Mouse (Mus musculus): ENCODE results near the gene Gm5269.
A peak's percentile ranks its signal among the peaks of the same experiment; 100 is the strongest.

The Gm5269 gene

DNA sequence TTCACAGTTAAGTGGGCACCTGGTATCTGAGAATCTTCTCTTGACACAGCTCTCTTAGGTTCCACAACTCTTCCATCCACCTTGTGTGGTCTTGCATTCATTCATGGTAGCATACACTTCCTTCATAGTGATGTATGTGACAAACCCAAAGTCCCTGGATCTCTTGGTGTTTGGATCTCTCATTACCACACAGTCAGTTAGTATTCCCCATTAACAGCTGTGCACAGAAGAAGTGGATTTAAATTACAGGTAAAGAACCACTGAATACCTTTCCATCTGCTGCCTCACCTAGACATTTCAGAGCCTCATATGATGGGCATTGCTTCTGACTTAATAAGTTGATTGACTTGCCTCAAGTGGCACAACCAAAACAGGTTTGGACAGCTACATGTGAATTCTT lies at the start of gene Gm5269:
Gene Gm5269 (minus strand): TSS at position 101 of the 400 bp plus-strand sequence.
- no peak for DNase-seq (ENCODE audit: extremely low read depth, low read depth)

DNA sequence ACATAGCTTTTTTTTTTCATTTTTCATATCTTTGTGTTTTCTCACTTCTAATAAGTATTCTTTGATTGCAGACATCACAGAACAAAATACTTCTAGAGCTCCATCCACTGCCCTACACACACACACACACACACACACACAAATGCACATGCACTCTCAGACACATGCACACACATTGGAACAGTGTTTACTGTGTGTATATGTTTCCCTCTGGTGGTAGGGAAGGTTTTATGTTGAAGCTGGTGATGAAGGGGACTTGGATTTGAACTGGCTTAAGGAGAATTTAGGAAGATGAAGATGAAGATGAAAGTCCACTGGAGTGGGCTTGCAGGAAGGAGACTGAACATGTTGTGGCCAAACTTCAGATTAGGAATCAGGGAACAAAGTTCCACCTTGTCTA lies 41.1 kb upstream of the Gm5269 start:
- DNase-seq (ENCODE audit: extremely low read depth, low read depth), result no peak

DNA sequence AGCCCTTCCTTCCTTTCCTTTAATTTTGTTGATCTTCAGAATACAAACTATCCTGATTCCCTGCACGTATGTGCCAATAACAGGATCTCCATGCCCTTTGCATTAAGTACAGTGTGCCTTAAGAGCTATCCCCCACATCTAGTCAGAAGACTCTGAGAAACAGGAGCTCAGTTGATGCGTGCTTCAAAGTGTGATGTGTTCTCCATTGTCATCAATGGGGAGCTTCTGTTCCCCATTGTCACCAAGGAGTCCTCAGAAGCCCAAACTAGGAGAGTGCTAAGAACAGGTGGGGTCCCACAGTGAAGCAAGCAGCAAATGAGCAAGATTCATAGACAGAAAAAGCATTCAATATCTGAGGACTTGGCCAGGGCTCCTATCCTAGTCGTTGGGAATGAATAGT lies 36.8 kb upstream of the Gm5269 start:
- no peak for DNase-seq (ENCODE audit: extremely low read depth, low read depth)

DNA sequence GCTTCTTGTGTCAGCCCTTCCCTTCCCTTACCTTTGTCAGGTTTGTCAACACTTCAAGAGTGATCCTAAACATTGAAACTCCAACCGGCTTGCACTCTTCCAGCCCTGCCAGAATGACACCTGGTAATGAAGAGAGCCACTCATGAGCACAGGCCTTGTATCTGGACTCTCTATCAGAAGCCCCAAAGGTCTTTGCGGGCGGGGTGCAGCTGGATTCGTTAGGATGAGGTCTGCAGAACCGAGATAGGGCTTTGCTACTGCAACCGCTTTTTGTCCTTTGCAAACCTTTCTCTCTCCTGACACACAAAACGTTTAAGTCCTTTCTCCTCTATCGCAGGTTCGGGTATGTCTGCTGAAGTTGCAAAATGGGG lies 36.3 kb upstream of the Gm5269 start, which contains the start of gene Slc40a1:
Gene Slc40a1 (minus strand): TSS at position 131 of the 371 bp plus-strand sequence.
- peak; percentile 89 for DNase-seq (ENCODE audit: extremely low read depth, low read depth)

DNA sequence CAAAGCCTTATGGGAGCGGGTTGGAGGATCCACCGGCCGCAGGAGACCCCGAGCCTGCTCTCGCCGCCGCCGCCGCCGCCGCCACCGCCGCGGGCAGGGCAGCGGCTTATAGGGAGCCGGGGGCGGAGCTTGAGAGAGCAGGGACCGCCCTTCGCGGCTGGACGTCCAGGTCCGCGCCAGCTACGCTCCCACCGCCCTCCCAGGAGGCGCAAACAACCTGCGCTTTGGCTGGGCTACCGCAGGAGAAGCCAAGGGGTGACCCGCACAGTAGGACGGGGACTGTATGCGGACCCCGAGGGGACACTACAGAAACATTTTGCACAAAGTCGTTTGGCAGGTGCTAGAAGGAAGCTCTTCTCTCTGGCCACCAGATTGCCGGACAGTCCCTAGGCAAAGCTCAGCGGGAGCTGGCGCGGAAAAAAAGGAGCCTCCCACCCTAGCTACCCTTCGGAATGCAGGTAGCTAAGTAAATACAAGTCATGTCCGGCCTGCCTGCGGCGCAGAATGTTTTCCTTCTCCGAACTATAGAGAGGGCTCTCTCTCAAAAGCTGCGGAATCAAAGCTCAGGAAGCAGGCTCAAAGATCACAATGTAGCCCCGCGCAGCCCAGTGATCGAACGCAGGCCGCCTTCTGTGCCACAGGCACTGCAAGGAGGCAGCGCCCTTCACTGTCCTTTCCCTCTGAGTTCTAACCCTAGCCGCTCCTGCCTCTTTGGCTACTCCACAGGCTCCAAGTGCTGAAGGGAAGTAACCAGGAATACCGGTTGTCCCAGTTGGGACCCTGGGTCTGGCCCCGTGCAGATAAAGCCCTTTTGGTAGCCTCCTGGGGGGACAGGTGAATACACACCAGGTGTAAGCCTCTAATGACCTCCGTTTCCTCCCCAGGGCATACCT lies 35.7 kb upstream of the Gm5269 start:
- DNase-seq (ENCODE audit: extremely low read depth, low read depth), result peak; percentile 65

DNA sequence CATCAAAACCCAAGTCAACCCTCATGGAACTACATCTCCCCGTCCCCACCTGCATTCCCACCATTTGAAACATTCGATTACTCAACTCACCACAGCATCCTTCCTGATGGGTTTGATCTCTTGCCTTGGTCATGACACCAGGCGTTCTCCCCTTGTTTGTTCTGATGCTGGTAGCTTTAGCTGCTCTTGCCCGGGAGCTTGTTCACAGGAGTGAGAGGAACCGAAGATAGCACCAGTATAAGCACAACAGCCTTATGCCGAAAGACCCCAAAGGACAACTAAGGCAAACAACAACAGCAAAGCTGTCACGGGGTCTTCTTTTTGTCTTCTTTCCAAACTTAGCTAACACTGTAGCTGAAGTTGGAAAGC lies 35.0 kb upstream of the Gm5269 start:
- peak; percentile 39 for DNase-seq (ENCODE audit: extremely low read depth, low read depth)

DNA sequence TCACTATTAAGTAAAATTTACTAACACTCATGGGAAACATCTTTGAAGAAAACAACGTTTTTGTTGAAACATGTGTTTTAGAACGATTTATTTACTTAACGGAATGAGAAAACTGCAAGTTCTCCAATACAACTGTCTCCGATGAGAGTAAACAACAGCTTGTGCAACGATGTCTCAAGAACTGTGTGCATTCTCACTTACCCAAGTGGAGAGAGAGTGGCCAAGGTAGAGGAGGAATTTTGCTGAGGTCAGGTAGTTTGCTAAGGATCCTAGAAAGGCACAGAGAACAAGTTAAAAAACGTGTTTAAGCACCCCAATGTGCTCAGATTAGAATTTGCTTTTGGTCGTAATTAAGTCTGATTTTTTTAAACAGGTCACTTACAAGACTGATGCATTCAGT lies 34.4 kb upstream of the Gm5269 start:
- DNase-seq (ENCODE audit: extremely low read depth, low read depth), result no peak

DNA sequence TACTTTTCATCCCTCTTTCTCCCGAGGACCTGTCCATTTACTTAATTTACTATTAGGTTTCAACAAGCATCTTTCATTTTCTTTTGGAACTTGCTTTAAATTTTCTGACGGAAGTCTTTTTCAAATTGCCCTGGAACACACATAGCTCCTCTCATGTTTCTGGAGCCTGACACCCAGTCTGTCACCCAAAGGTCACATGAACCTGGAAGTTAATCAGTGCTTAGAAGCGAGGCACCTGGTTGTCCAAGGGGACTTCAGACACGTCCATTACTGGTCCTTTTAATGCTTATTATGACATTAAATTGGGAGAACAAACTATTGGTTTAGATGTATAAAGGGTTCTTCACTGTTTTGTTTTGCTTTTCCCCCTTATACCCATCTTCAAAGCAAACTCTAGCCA lies 33.2 kb upstream of the Gm5269 start:
- no peak for DNase-seq (ENCODE audit: extremely low read depth, low read depth)

DNA sequence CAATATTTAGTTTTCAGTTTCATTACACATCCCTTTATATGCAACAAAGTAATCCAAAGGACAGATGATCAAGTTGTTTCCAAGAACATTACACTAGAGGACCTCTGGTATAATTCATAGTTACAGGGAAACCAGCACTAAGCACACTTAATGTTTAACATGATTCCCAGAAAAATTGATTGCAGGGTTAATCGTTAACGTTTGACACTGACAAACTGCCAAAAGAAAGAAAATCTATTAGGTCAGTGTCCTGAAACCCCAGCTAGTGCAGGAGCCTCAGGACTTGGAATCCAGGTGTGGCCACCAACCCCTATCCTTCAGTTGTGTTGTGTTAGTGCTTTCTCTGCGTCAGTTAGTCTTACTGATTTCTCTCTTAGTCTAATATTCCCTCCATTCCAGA lies 30.6 kb upstream of the Gm5269 start:
- DNase-seq (ENCODE audit: extremely low read depth, low read depth), result no peak

DNA sequence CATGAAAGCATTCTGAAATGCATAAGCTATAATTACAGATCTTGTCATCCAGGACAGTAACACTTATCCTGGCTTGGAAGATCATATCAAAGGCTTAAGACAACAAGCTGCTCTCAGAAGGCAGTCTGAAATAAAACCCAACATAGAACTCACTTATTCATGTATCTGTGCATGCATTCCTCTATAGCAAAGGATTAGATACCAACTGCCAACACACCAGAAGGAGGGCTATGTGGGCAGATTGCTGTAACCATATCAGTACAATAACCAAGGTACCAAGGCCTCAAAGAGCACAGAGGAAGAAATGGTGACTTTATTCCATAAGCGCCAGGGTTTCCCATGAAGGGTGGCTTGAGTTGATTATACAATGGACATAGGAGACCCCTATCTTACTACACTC lies 29.7 kb upstream of the Gm5269 start:
- DNase-seq (ENCODE audit: extremely low read depth, low read depth), result no peak

DNA sequence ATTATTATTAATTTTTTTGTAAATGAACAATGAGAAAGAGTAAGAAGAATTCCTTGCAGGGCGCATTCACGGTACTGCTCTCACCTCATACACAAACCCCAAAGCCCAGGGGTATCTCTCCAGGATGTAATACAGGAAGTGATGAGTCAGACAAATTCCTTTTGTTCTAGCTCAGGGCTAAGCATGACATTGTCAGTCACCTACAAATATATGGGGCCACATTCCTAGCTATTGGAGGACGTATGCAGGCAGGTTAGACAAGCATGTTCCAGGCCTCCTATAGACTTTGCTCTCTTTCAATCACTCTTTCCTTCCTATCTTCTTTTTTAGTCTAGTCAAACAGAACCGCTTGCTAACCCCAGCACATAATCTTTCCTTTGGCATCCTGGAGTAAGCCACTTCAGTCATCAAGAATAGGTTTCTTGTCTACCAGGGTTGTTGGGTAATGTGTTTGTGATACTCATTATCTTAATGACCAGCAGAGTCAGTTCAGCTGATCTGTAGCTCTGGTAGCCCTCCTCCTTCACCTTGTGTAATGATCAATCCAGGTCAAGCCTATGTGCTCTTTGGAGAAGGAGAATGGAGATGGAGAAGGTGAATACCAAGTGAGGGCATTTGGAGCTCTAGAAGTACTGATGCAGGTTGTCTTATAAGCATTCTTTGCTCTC lies 27.2 kb upstream of the Gm5269 start:
- no peak for DNase-seq (ENCODE audit: extremely low read depth, low read depth)

DNA sequence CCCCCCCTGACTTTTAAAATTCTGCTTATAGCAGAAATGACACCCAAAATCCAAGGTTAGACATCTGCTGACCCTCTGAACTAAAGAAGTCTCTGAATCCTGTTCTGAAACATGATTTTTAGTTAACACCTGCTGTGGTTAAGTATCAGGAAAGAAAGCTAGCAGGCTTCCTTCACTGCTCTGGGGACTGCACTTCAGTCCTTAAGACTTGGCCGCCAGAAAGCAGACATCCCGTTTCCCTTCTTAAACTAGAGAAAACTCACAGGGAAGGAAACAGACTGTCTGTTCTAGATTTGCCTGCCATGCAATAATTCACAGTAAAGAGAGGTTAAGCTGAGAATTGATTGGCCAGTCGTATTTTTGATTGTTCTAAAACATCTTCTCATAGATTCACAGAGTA lies 26.1 kb upstream of the Gm5269 start:
- no peak for DNase-seq (ENCODE audit: extremely low read depth, low read depth)

DNA sequence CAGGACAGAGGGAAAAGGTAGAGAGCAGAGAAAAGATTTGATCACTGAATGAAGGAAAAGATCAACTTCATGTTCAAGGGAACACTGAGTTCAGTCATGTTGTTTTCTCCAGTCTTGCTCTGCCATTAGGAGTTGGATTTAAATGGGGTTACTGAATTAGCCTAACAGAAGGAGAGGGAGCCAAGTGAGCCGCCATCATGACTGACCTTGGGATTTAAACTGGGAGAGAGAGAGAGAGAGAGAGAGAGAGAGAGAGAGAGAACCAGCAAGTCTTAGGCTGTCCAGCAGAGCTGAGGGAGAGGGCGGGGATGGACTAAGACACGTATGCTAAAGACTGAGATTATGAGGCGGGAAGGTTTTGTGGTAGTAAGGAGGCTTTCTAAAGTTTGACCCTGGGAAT lies 24.2 kb upstream of the Gm5269 start:
- no peak for DNase-seq (ENCODE audit: extremely low read depth, low read depth)

DNA sequence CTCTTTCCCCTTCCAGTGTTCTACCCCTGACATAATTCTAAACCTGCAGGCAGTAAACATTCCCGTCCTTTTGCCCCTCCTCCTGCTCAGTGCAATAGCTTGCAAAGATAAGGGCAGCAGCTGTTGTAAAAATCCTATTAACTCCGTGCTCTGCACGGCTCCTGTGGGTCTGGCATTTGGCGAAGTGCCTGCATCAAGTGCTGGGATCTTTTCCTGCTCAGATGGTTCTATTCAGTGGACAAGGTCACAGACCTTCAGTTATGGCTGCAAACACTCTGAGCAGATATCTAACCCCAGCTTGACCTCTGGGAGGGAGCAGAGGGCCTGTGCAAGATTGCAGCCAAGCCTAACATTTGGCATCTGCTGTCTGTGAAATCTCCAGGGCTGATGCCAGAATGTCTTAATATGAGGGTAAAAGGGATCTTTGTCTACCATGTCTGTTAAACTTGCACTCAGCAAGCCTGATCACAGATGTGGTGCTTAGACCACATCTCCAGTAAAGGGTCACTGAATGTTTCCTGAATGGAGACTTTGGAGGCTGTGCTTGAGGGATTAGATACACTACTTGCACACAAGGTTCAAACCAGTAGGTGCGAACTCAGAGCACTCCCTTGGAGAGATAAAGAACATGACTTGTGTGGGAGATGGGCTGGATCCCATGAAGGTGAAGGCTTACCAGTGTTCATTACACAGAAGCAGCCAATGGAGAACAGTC lies 15.2 kb upstream of the Gm5269 start:
- no peak for DNase-seq (ENCODE audit: extremely low read depth, low read depth)

DNA sequence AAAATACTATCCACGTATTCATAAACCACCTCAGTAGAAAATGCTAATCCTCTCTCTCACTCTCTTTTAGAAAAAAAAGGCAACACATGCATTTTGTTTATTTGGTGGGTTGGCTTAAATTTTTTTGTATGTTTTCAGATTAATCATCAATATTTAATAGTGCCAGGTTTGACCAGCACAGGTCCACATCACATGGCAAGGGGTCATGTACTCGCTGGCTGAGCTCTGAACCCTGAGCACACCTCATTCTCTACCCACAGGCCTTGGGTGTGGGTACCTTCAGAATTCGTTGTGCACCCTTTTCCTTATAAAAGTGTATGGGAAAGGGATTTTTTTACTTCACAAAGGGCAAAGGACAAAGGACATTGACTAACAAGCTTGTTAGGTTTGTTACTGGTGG lies 14.1 kb upstream of the Gm5269 start:
- DNase-seq (ENCODE audit: extremely low read depth, low read depth), result no peak

DNA sequence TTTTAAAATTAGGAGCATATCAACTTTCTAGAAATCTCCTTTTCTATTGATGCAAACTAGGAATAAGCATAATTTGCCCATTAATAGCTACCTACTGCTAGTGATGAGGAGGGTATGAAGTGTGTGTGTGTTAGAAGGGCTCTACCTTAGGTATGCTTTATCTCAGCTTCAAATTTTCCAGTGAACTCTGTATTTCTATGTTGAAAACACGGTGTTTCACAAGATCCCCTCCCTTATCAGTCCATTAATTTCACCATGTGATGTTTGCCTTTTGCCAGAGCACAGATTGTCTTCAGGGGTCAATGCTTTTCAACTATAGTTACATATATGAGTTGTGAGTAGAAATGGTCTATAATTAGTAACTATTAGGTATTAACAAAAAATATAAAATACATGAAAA lies 8.0 kb upstream of the Gm5269 start:
- DNase-seq (ENCODE audit: extremely low read depth, low read depth), result no peak

DNA sequence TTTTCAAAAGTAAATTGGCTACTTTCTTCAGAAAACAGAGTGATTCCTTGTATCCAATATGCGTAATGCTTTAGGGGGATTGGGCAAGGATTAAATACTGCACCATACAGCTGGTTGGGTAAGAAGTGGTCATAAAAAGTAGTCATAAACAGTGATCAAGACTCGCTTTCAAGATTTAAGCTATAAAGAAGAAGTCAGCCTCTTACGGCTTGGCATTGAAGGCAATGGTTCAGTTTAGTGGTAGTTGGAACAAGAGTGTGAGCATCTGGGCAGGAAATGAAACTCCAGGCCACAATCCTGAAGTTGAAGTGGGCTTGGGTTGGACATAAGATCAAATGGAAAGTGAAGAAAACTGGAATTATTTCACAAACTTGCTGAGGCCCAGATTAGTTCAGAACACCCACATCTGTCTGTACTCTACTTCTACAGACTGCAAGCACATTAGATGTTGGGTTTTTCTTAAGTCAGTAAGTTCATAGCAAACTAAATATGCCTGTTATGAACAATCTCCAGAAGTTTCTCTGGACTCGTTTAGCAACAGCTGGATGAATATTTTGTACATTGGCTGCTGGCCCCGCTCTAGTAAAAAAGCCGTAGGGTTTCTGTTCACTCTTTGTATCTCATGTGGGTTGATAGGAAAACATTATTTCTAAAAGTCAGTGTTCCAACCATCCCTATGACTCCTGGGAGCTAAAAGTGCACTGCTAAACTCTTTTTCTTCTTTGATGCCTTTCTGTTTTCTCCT lies 4.3 kb upstream of the Gm5269 start:
- no peak for DNase-seq (ENCODE audit: extremely low read depth, low read depth)

DNA sequence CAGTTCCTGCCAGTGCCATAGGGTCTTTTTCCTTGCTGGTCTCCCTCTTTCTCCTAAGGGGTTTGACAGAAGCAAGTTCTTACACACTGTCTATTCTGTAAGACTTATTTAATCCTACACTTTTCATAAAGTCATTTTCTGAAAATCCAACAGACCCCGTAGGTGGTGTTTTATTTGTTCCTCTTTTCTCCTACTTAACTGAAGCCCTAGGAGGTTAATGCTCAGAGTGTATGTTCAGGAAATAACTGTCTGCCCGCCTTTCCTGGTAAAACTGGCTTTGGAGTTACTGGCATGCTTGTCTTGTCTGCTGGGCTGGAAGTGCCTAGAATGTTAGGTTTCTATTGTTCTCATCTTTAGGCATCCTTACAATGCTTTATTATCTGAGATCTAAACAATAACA lies 1.9 kb upstream of the Gm5269 start:
- no peak for DNase-seq (ENCODE audit: extremely low read depth, low read depth)

DNA sequence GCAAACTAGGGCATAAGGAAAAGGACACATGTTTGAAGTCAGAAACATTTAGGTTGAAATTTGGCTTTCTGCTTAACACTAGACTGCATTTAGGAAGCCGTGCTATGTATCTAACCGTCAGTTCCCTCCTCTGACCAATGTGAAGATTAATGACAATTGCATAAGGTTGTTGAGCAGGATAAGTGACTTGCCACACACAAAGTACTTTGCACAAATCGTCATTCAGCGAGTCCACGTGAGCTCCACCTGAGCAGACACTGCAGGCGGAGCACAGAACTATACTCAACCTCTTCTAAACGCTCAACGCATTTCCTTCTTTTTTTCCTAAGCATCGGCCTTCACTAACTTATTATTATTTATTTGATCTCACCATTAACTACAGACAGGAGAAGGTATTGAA lies 3.3 kb downstream of the Gm5269 start:
- DNase-seq (ENCODE audit: extremely low read depth, low read depth), result no peak

DNA sequence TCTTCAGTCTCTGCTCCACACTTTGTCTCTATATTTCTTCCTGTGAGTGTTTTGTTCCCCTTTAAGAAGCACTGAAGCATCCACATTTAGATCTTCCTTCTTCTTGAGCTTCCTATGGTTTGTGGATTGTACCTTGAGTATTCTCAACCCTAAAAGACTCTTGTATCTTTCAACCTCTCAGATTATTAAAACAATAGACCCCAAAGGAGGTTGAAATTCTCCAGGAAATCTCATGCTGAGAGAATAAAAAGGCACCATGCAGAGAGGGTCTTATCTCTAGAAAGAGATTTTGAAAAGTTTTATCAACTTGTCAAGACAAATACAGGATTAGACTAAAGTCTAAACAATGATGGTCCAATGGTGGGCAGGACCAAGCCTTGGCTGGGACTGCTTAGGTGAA lies 6.7 kb downstream of the Gm5269 start:
- DNase-seq (ENCODE audit: extremely low read depth, low read depth), result no peak

DNA sequence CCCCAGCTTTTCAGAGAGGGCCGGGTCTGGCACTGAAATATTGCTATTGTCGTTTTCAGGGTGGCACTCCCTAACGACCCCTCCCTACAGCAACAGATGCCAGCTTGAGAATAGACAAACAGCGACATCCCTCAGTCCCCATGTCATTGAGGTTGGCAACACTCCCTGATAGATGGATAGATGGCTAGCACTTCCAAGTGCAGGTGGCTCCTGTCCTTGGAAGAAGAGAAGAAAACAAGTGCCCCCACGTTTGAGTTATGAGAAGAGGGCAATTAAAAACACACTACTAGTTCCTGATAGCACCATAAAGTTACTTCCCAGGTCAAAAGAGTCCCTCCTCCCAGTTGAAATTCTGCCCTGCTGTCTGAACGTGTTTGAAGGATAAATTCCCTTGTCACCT lies 8.0 kb downstream of the Gm5269 start:
- no peak for DNase-seq (ENCODE audit: extremely low read depth, low read depth)

Measured in MEL-GATA-1-ER (cell line).